Mouse (Mus musculus) hindbrain, embryonic 11.5 days (tissue): ENCODE results near the gene Vti1b. TPM values are rescaled to one million over a fixed set of nuclear protein-coding genes. Genes with fewer than 3 reads are reported as not detected.
"Not testable (repeated sequence)": the region's sequence is repeated elsewhere in the genome, so short reads cannot be mapped to it uniquely, and the experiment has no call there.

ENCODE experiments used
- ATAC-seq: fragments of 200-750 bp; cut with Nextera tagmentation; 2 replicates; pipeline ENCODE4 v1.8.0; 2017; ENCODE audit warnings: mild to moderate bottlenecking, moderate TSS enrichment, moderate library complexity; ENCODE audit not compliant: low FRiP score
- DNase-seq: peaks from one replicate; pipeline ENCODE4 v3.0.0-alpha.2; 2015; ENCODE audit warnings: low spot score
- H3K27ac ChIP-seq: fragments of 300-500 bp; sonication (generic); 2 replicates; pipeline ENCODE4 v1.5.1; 2014; ENCODE audit warnings: mild to moderate bottlenecking, low read depth, low read length
- H3K27me3 ChIP-seq: fragments of 300-500 bp; sonication (generic); 2 replicates; pipeline ENCODE4 v1.6.1; 2014; ENCODE audit warnings: mild to moderate bottlenecking, low read length, moderate library complexity, mixed read lengths; ENCODE audit not compliant: control insufficient read depth, insufficient read depth
- H3K36me3 ChIP-seq: fragments of 300-500 bp; sonication (generic); 2 replicates; pipeline ENCODE4 v1.6.1; 2014; ENCODE audit warnings: mild to moderate bottlenecking, low read length, moderate library complexity, mixed read lengths; ENCODE audit not compliant: control insufficient read depth, insufficient read depth
- H3K4me1 ChIP-seq: fragments of 300-500 bp; sonication (generic); replicated peaks from 2 replicates; pipeline ENCODE4 v1.6.1; 2014; ENCODE audit warnings: low read length, mixed read lengths; ENCODE audit not compliant: control insufficient read depth, insufficient read depth
- H3K4me2 ChIP-seq: fragments of 300-500 bp; sonication (generic); replicated peaks from 2 replicates; pipeline ENCODE4 v1.6.1; 2014; ENCODE audit warnings: mild to moderate bottlenecking, low read depth, low read length
- H3K4me3 ChIP-seq: fragments of 300-500 bp; sonication (generic); 2 replicates; pipeline ENCODE4 v1.5.1; 2014; ENCODE audit warnings: low read depth, low read length
- H3K9ac ChIP-seq: fragments of 300-500 bp; sonication (generic); 2 replicates; pipeline ENCODE4 v1.6.1; 2014; ENCODE audit warnings: low read depth, low read length
- H3K9me3 ChIP-seq: fragments of 300-500 bp; sonication (generic); 2 replicates; pipeline ENCODE4 v1.6.1; 2016; ENCODE audit warnings: low read length; ENCODE audit not compliant: control insufficient read depth
- WGBS: fragments of 180-500 bp; shearing (Covaris S2); extraction: QIAGEN DNeasy Blood & Tissue Kit; methylation state at CpG from one replicate; pipeline ENCODE4 v1.1.7; 2014; 5-methylcytosine and 5-hydroxymethylcytosine counted together
- polyA plus RNA-seq: library from polyadenylated mRNA; unstranded; fragments of >200 nt; fragmentation: Nextera tagmentation; extraction: Ambion mirVana; gene quantifications from 2 replicates; pipeline ENCODE4 v1.2.1, GENCODE M21; 2014

Gene Vti1b
- polyA plus RNA-seq, 1 experiment from 2014 or later = 121 TPM

DNA sequence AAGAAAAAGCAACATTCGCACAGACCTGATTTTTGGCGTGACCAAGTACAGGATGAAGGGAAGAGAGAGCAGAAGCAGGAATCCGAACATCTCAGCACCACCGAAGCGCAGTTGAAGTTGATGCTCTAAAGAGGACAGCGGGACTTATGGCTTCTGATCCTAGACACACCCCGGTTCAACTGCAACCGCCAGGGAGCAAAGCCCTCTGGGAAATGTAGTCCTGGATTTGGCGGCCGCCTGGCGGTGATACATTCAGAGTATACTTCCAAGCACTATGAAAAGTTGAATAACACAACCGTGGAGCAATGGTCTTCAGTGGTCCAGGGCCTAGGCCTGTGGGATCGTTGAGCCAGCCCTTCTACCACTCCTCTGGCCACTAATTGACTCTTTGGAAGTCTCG, 19.2 kb upstream of the Vti1b start:
- ATAC-seq (peak; percentile 84), DNase-seq (peak; percentile 91)
- Histone ChIP-seq H3K4me3 (peak overlapping the region; percentile 62), H3K27ac (no peak overlapping the region), H3K36me3 (no peaks in the 10 kb centered on the region), H3K9ac (peak overlapping the region; percentile 34), H3K4me1 (0 out of 2 replicates have a peak, but pooled peaks cover 4% of the 10 kb centered on the region), H3K9me3 (no peaks in the 10 kb centered on the region), H3K27me3 (no peaks in the 10 kb centered on the region), H3K4me2 (peak overlapping the region; percentile 62)
- 6% methylated on average over 14 of the region's 14 CpGs for WGBS

GRCm38 (mm10) chr12:79190931-79191673, 18.6 kb upstream of the Vti1b start:
- Histone ChIP-seq H3K4me1 (0 out of 2 replicates have a peak, but pooled peaks cover 4% of the 10 kb centered on the region), H3K27ac (no peak overlapping the region), H3K9ac (peak overlapping the region; percentile 34), H3K4me2 (peak overlapping the region; percentile 62), H3K9me3 (no peaks in the 10 kb centered on the region), H3K36me3 (0 out of 2 replicates have a peak, but pooled peaks cover 1% of the 10 kb centered on the region), H3K27me3 (no peaks in the 10 kb centered on the region), H3K4me3 (peak overlapping the region; percentile 62)
- ATAC-seq (peak; percentile 92), DNase-seq (peak; percentile 77)
- WGBS = under 1% methylated on average over 18 of the region's 18 CpGs

GRCm38 (mm10) chr12:79185160-79185559, 12.7 kb upstream of the Vti1b start:
- not testable (repeated sequence) for H3K4me1 ChIP-seq, H3K27ac ChIP-seq, H3K9ac ChIP-seq, H3K4me3 ChIP-seq, H3K9me3 ChIP-seq, DNase-seq, H3K27me3 ChIP-seq, ATAC-seq, H3K4me2 ChIP-seq
- H3K36me3 ChIP-seq = peaks cover 19% of the 10 kb centered on the region; the same call in 1 of the 2 replicates
- WGBS = 86% methylated on average over 5 of the region's 6 CpGs

- no peak overlapping the region for H3K9ac ChIP-seq
- no peak overlapping the region for H3K4me3 ChIP-seq
- H3K27ac ChIP-seq = no peak overlapping the region
- H3K27me3 ChIP-seq = no peaks in the 10 kb centered on the region
- DNase-seq = no peak
- no peak for ATAC-seq
- H3K4me2 ChIP-seq = no peak overlapping the region
- 0 out of 2 replicates have a peak, but pooled peaks cover 2% of the 10 kb centered on the region for H3K4me1 ChIP-seq
- WGBS = 87% methylated on average over 5 of the region's 5 CpGs
- no peaks in the 10 kb centered on the region for H3K9me3 ChIP-seq
- no peaks in the 10 kb centered on the region for H3K36me3 ChIP-seq
Observed at GRCm38 (mm10) chr12:79175998-79176397, 3.5 kb upstream of the Vti1b start.

- Histone ChIP-seq H3K9ac (no peak overlapping the region), H3K9me3 (no peaks in the 10 kb centered on the region), H3K4me3 (no peak overlapping the region), H3K4me1 (0 out of 2 replicates have a peak, but pooled peaks cover 2% of the 10 kb centered on the region), H3K27ac (no peak overlapping the region), H3K4me2 (no peak overlapping the region), H3K36me3 (no peaks in the 10 kb centered on the region), H3K27me3 (no peaks in the 10 kb centered on the region)
- no peak for DNase-seq
- no peak for ATAC-seq
- WGBS = 86% methylated on average over 5 of the region's 5 CpGs
Observed at GRCm38 (mm10) chr12:79173721-79174120, 1.3 kb upstream of the Vti1b start.

- no peak for ATAC-seq
- Histone ChIP-seq H3K4me2 (peak overlapping the region; percentile 57), H3K9ac (peak overlapping the region; percentile 89), H3K4me1 (0 out of 2 replicates have a peak, but pooled peaks cover 2% of the 10 kb centered on the region), H3K4me3 (peak overlapping the region; percentile 92), H3K36me3 (no peaks in the 10 kb centered on the region), H3K27me3 (no peaks in the 10 kb centered on the region), H3K27ac (peak overlapping the region; percentile 87; the same call in 1 of the 2 replicates), H3K9me3 (no peaks in the 10 kb centered on the region)
- 39% methylated on average over 12 of the region's 12 CpGs for WGBS
- DNase-seq = peak; percentile 19
Observed at GRCm38 (mm10) chr12:79171269-79171995, 1.0 kb downstream of the Vti1b start.

- ATAC-seq (no peak), DNase-seq (no peak)
- Histone ChIP-seq H3K27ac (no peak overlapping the region), H3K4me1 (0 out of 2 replicates have a peak, but pooled peaks cover 2% of the 10 kb centered on the region), H3K36me3 (no peaks in the 10 kb centered on the region), H3K9ac (no peak overlapping the region), H3K4me3 (no peak overlapping the region), H3K9me3 (no peaks in the 10 kb centered on the region), H3K4me2 (no peak overlapping the region), H3K27me3 (no peaks in the 10 kb centered on the region)
- WGBS = 85% methylated on average over 3 of the region's 3 CpGs
Observed at GRCm38 (mm10) chr12:79170421-79170820, 2.0 kb downstream of the Vti1b start.

- no peaks in the 10 kb centered on the region for H3K27me3 ChIP-seq
- H3K4me2 ChIP-seq = no peak overlapping the region
- 0 out of 2 replicates have a peak, but pooled peaks cover 2% of the 10 kb centered on the region for H3K4me1 ChIP-seq
- DNase-seq = no peak
- ATAC-seq = no peak
- H3K27ac ChIP-seq = no peak overlapping the region
- H3K36me3 ChIP-seq = no peaks in the 10 kb centered on the region
- no peak overlapping the region for H3K9ac ChIP-seq
- H3K4me3 ChIP-seq = no peak overlapping the region
- H3K9me3 ChIP-seq = no peaks in the 10 kb centered on the region
Observed at GRCm38 (mm10) chr12:79169173-79169572, 3.3 kb downstream of the Vti1b start.
